Mouse (Mus musculus) spleen, adult 2 months (tissue): ENCODE results near the gene Comt.

ENCODE experiments used
- CTCF ChIP-seq: fragments of 200-500 bp; IDR thresholded peaks from 2 replicates; pipeline ENCODE4 v1.5.1; 2011; ENCODE audit warnings: mild to moderate bottlenecking, inconsistent platforms; ENCODE audit not compliant: insufficient read depth, insufficient read length, insufficient replicate concordance; ENCODE audit errors: extremely low read depth
- POLR2A ChIP-seq: fragments of 200-500 bp; IDR thresholded peaks from 2 replicates; pipeline ENCODE4 v1.6.1; 2011; ENCODE audit warnings: low read depth, low read length, inconsistent platforms

DNA sequence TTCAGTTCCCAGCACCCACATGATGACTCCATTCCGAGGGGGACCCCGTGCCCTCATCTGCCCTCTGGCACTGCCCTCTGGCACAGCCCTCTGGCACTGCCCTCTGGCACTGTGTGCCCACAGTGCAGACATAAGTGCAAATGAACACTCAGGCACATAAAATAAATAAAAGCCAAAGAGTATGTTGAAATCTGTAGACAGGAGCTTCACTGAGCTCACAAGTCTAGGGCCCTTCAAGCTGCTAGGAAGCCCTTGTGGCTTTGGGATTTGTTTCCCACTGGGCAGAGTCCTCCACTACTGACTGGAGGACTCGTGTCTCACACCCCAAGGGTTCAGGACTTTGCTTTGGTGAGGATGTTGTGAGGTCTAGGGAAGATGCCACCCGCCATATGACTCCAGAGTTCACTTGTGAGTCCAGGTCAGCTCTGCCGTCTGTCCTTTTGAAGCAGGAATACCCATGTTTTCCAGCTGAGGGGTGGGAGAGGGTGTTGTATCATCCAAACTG, 1.4 kb upstream of the Comt start:
- no peak for TF ChIP-seq POLR2A
- no peak for TF ChIP-seq CTCF
